Mouse (Mus musculus) ES-E14 (cell line): ENCODE measurements at regions not wholly inside any gene's neighbourhood (a gene's known extent, or its start where the extent isn't known, plus 50 kb on each side); places are given as distances from the start of the nearest gene placed in this dataset.

Source experiments
- CHD2 ChIP-seq: IDR thresholded peaks from 2 replicates; pipeline ENCODE4 v1.6.1; 2014; ENCODE audit warnings: mild to moderate bottlenecking, low read depth, low read length, inconsistent platforms
- HCFC1 ChIP-seq: IDR thresholded peaks from 2 replicates; pipeline ENCODE4 v1.6.1; 2012; ENCODE audit warnings: low read length, inconsistent platforms, borderline replicate concordance; ENCODE audit not compliant: insufficient read depth
- MAFK ChIP-seq: IDR thresholded peaks from 2 replicates; pipeline ENCODE4 v1.6.1; 2014; ENCODE audit warnings: mild to moderate bottlenecking, low read depth, low read length, inconsistent platforms; ENCODE audit not compliant: insufficient read depth
- ZC3H11A ChIP-seq: IDR thresholded peaks from 2 replicates; pipeline ENCODE4 v1.6.1; 2012; ENCODE audit warnings: low read depth, mild to moderate bottlenecking, inconsistent platforms, low read length, borderline replicate concordance

- TF ChIP-seq HCFC1, result no peak
- TF ChIP-seq ZC3H11A, result no peak
- no peak for TF ChIP-seq CHD2
- TF ChIP-seq MAFK, result no peak
Observed at GRCm38 (mm10) chr2:106230021-106230420, 226.7 kb upstream of the Dnajc24 start.
